Mouse (Mus musculus): Measurements from ENCODE around the gene Ren1. TPM values are rescaled to one million over a fixed set of nuclear protein-coding genes. Genes with fewer than 3 reads are reported as not detected.
A peak's percentile ranks its signal among the peaks of the same experiment; 100 is the strongest.

Gene Ren1
- polyA plus RNA-seq (2012; ENCODE audit: insufficient read depth, insufficient read length, low replicate concordance, missing spikeins): not detected in 2 replicates

DNA sequence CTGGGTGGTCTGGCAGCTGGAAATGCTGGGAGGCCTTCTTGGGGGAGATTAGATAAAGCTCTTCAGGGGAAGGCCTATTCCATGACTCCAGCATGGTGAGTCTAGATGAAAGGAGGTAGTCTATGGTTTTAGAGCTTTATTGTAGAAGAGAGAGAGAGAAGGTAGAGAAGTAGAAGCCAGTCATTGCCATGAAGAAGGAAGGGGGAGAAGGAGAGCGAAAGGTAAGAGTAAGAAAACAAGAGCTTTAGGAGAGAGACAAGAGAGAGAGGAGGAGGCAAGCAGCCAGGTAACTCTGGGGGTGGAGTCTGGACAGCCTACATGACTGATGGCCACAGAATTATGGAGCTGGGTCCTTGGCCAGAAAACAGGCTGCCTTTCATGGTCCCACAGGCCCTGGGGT, at the start of gene Ren1:
Gene Ren1, plus strand, starts transcription at position 301 of the 400 bp plus-strand sequence.
- WGBS: 100% methylated on average over 1 of the region's 1 CpGs
- H3K4me1 ChIP-seq (ENCODE audit: control insufficient read depth, insufficient read depth, low read length): no peaks in the 10 kb centered on the region
- no peak within 1 kb of the TSS for H3K27ac ChIP-seq (ENCODE audit: insufficient read depth, low read depth, low read length)
- H3K4me3 ChIP-seq (ENCODE audit: insufficient read depth, low read depth, low read length): no peak within 1 kb of the TSS
- TF ChIP-seq POLR2A (IDR thresholded peaks at IDR 0.05; ENCODE audit: insufficient read depth, low read depth, low read length) (no peak), CTCF (IDR thresholded peaks at IDR 0.05; ENCODE audit: insufficient read depth, low read depth, low read length) (no peak)

GRCm38 (mm10) chr1:133302540-133302939, 47.8 kb upstream of the Ren1 start:
- H3K27ac ChIP-seq (ENCODE audit: insufficient read depth, low read depth, low read length): no peak overlapping the region
- H3K4me1 ChIP-seq (ENCODE audit: control insufficient read depth, insufficient read depth, low read length): peaks cover 14% of the 10 kb centered on the region
- no peak for TF ChIP-seq POLR2A (IDR thresholded peaks at IDR 0.05; ENCODE audit: insufficient read depth, low read depth, low read length)
- TF ChIP-seq CTCF (IDR thresholded peaks at IDR 0.05; ENCODE audit: insufficient read depth, low read depth, low read length): no peak
- no peak overlapping the region for H3K4me3 ChIP-seq (ENCODE audit: insufficient read depth, low read depth, low read length)
- 47% methylated on average over 3 of the region's 3 CpGs for WGBS

GRCm38 (mm10) chr1:133306842-133307241, 43.5 kb upstream of the Ren1 start:
- TF ChIP-seq POLR2A (IDR thresholded peaks at IDR 0.05; ENCODE audit: insufficient read depth, low read depth, low read length) (no peak), CTCF (IDR thresholded peaks at IDR 0.05; ENCODE audit: insufficient read depth, low read depth, low read length) (peak; percentile 67; the same call in 1 of the 2 replicates)
- Histone ChIP-seq H3K4me1 (ENCODE audit: control insufficient read depth, insufficient read depth, low read length) (0 out of 2 replicates have a peak, but pooled peaks cover 2% of the 10 kb centered on the region), H3K4me3 (ENCODE audit: insufficient read depth, low read depth, low read length) (no peak overlapping the region), H3K27ac (ENCODE audit: insufficient read depth, low read depth, low read length) (no peak overlapping the region)
- WGBS: 7% methylated on average over 4 of the region's 4 CpGs

DNA sequence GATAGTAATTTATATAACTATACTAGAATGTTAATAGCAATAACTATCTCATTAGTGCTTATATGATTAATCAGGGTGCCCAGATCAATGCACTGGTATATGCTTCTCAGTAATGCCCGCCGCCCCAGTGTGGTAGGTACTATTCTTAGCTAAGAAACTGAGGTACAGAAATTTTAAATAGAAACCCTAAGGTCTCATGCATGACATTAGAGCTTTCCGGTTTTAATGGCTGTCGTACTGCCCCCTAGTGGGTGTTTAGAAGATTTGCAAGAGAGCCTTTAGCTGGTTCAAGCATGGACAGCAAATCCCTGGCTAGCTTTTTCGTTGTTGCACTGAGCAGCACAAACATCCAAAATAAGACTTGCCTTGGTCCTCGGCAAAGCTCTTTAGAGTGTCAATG, 43.0 kb upstream of the Ren1 start:
- WGBS: 4% methylated on average over 6 of the region's 6 CpGs
- Histone ChIP-seq H3K4me1 (ENCODE audit: control insufficient read depth, insufficient read depth, low read length) (peaks cover 6% of the 10 kb centered on the region), H3K4me3 (ENCODE audit: insufficient read depth, low read depth, low read length) (no peak overlapping the region), H3K27ac (ENCODE audit: insufficient read depth, low read depth, low read length) (no peak overlapping the region)
- TF ChIP-seq CTCF (IDR thresholded peaks at IDR 0.05; ENCODE audit: insufficient read depth, low read depth, low read length) (no peak), POLR2A (IDR thresholded peaks at IDR 0.05; ENCODE audit: insufficient read depth, low read depth, low read length) (no peak)

- WGBS: 84% methylated on average over 14 of the region's 14 CpGs
- TF ChIP-seq POLR2A (IDR thresholded peaks at IDR 0.05; ENCODE audit: insufficient read depth, low read depth, low read length) (no peak), CTCF (IDR thresholded peaks at IDR 0.05; ENCODE audit: insufficient read depth, low read depth, low read length) (no peak)
Observed at GRCm38 (mm10) chr1:133309652-133310267, 40.5 kb upstream of the Ren1 start, which contains the start of gene Golt1a. Gene Golt1a, plus strand, starts transcription at chr1:133309800.

DNA sequence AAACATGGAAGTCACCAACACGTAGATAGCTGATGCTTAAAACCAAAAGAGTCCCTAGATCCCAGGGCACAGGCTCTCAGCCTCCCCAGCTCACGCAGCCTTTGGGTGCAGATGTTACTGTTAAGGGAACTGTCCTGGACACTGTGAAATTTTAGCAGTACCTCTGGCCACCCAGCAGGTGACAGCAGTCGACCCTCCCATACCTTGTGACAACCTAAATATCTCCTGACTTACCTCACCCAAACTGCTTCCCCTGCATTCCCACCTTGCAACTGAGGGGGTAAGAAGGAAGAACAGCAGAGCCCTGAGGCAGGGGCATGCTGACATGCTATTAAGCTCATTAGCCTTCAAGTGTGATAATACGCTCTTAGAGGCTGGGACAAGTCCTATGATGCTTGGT, 39.1 kb upstream of the Ren1 start:
- 78% methylated on average over 4 of the region's 4 CpGs for WGBS
- H3K27ac ChIP-seq (ENCODE audit: insufficient read depth, low read depth, low read length): no peak overlapping the region
- TF ChIP-seq POLR2A (IDR thresholded peaks at IDR 0.05; ENCODE audit: insufficient read depth, low read depth, low read length): no peak
- no peak for TF ChIP-seq CTCF (IDR thresholded peaks at IDR 0.05; ENCODE audit: insufficient read depth, low read depth, low read length)
- no peak overlapping the region for H3K4me3 ChIP-seq (ENCODE audit: insufficient read depth, low read depth, low read length)
- H3K4me1 ChIP-seq (ENCODE audit: control insufficient read depth, insufficient read depth, low read length): peaks cover 6% of the 10 kb centered on the region

More at GRCm38 (mm10) chr1:133309652-133310267, 40.5 kb upstream of the Ren1 start, which contains the start of gene Golt1a:
- Histone ChIP-seq H3K4me3 (ENCODE audit: insufficient read depth, low read depth, low read length) (no peak within 1 kb of the TSS), H3K27ac (ENCODE audit: insufficient read depth, low read depth, low read length) (no peak within 1 kb of the TSS), H3K4me1 (ENCODE audit: control insufficient read depth, insufficient read depth, low read length) (peaks cover 6% of the 10 kb centered on the region)

DNA sequence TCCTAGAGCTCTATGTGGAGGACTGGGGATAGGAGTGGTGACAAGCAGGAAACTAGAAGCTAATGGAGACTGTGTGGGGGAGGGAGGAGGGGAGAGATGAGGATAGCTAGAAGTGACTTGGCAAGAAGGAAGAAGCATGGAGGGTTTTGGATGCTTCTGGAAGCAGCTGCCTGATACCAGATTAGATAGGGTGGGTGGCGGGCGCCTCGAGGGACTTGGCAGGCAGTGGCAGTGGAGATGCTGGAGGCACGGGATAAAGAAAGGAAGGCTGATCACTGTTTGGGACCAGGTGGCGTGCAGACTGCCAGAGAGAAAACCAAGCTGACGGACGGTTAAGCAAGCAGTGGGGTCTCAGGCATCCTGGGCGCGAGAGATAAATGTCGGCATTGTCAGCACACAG, 38.4 kb upstream of the Ren1 start:
- peaks cover 4% of the 10 kb centered on the region for H3K4me1 ChIP-seq (ENCODE audit: control insufficient read depth, insufficient read depth, low read length)
- 10% methylated on average over 10 of the region's 10 CpGs for WGBS
- no peak for TF ChIP-seq CTCF (IDR thresholded peaks at IDR 0.05; ENCODE audit: insufficient read depth, low read depth, low read length)

DNA sequence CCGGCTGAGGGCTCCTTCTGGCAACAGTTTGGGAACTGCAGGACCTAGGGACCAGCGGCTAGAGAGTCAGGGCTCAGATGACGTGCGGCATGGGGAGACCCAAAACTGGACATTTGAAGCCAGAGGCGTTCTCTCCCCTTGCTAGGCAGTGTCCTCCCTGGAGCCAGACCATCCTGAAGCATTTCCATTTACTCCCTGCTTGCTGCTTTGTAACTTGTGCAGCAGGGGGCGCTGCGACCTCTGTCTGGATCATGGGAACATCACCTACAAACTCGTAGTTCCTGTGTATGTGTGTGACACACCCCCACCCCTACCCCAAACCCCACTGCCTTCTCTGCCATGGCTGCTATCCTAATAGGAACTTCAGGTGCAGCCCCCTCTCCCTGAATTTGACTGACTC, 35.9 kb upstream of the Ren1 start:
- peaks cover 3% of the 10 kb centered on the region for H3K4me1 ChIP-seq (ENCODE audit: control insufficient read depth, insufficient read depth, low read length)
- WGBS: 32% methylated on average over 8 of the region's 8 CpGs
- H3K27ac ChIP-seq (ENCODE audit: insufficient read depth, low read depth, low read length): no peak overlapping the region
- TF ChIP-seq CTCF (IDR thresholded peaks at IDR 0.05; ENCODE audit: insufficient read depth, low read depth, low read length) (no peak), POLR2A (IDR thresholded peaks at IDR 0.05; ENCODE audit: insufficient read depth, low read depth, low read length) (no peak)
- H3K4me3 ChIP-seq (ENCODE audit: insufficient read depth, low read depth, low read length): no peak overlapping the region

More for the DNA sequence above, 38.4 kb upstream of the Ren1 start:
- Histone ChIP-seq H3K27ac (ENCODE audit: insufficient read depth, low read depth, low read length) (no peak overlapping the region), H3K4me3 (ENCODE audit: insufficient read depth, low read depth, low read length) (no peak overlapping the region)

DNA sequence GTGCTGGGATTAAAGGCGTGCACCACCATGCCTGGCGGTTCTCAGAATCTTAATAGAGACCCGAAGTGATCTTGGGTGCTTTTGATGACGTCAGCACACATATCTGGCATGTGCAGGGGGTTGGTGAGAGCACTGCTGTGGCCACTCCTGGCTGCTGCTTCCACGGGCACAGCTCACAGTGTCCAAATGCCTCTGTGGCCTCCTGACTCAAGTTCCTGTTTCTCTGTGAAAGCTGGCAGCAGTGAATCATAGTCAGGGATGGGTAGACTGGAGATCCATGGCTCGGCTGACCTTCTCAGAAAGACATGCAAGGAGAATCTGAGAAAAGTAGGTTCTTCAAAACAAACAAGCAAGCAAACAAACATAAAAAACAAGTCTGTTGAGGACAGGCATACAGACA, 34.5 kb upstream of the Ren1 start:
- no peak overlapping the region for H3K27ac ChIP-seq (ENCODE audit: insufficient read depth, low read depth, low read length)
- no peak overlapping the region for H3K4me3 ChIP-seq (ENCODE audit: insufficient read depth, low read depth, low read length)
- TF ChIP-seq POLR2A (IDR thresholded peaks at IDR 0.05; ENCODE audit: insufficient read depth, low read depth, low read length) (no peak), CTCF (IDR thresholded peaks at IDR 0.05; ENCODE audit: insufficient read depth, low read depth, low read length) (no peak)
- WGBS: 86% methylated on average over 6 of the region's 6 CpGs
- H3K4me1 ChIP-seq (ENCODE audit: control insufficient read depth, insufficient read depth, low read length): peaks cover 3% of the 10 kb centered on the region
